Mouse (Mus musculus) heart, postnatal 0 days (tissue): ENCODE data around the gene Cwc25. TPM values are rescaled to one million over a fixed set of nuclear protein-coding genes. Genes with fewer than 3 reads are reported as not detected.

Source experiments
- ATAC-seq: fragments of 200-750 bp; cut with Nextera tagmentation; 2 replicates; pipeline ENCODE4 v1.8.0; 2017; ENCODE audit warnings: low read depth, moderate number of reproducible peaks, moderate library complexity; ENCODE audit not compliant: insufficient read depth
- DNase-seq: peaks from one replicate; pipeline ENCODE4 v3.0.0-alpha.2; 2016; ENCODE audit warnings: low spot score
- H3K27ac ChIP-seq: fragments of 300-500 bp; sonication (generic); 2 replicates; pipeline ENCODE4 v1.5.1; 2014; ENCODE audit warnings: low read depth, mild to moderate bottlenecking
- H3K27me3 ChIP-seq: fragments of 300-500 bp; sonication (generic); 2 replicates; pipeline ENCODE4 v1.6.1; 2014; ENCODE audit warnings: low read length, mixed read lengths; ENCODE audit not compliant: control insufficient read depth, insufficient read depth
- H3K36me3 ChIP-seq: fragments of 300-500 bp; sonication (generic); replicated peaks from 2 replicates; pipeline ENCODE4 v1.6.1; 2014; ENCODE audit warnings: low read length, mixed read lengths; ENCODE audit not compliant: control insufficient read depth, insufficient read depth
- H3K4me1 ChIP-seq: fragments of 300-500 bp; sonication (generic); 2 replicates; pipeline ENCODE4 v1.6.1; 2014; ENCODE audit warnings: antibody characterized with exemption; ENCODE audit not compliant: control insufficient read depth, insufficient read depth
- H3K4me2 ChIP-seq: fragments of 300-500 bp; sonication (generic); 2 replicates; pipeline ENCODE4 v1.6.1; 2014; ENCODE audit warnings: low read depth, mild to moderate bottlenecking, low read length, moderate library complexity
- H3K4me3 ChIP-seq: fragments of 300-500 bp; sonication (generic); 2 replicates; pipeline ENCODE4 v1.5.1; 2014; ENCODE audit warnings: low read depth, low read length
- H3K9ac ChIP-seq: fragments of 300-500 bp; sonication (generic); replicated peaks from 2 replicates; pipeline ENCODE4 v1.6.1; 2014; ENCODE audit warnings: low read depth, low read length, mixed read lengths
- H3K9me3 ChIP-seq: fragments of 300-500 bp; sonication (generic); replicated peaks from 2 replicates; pipeline ENCODE4 v1.6.1; 2016; ENCODE audit warnings: low read length; ENCODE audit not compliant: control insufficient read depth
- CTCF ChIP-seq: IDR thresholded peaks from 2 replicates; pipeline ENCODE4 v1.5.1; 2016; ENCODE audit warnings: antibody characterized with exemption, control low read depth, low read depth
- EP300 ChIP-seq: IDR thresholded peaks from 2 replicates; pipeline ENCODE4 v1.6.1; 2016; ENCODE audit warnings: antibody characterized with exemption, low read depth
- WGBS: fragments of 180-500 bp; shearing (Covaris S2); extraction: QIAGEN DNeasy Blood & Tissue Kit; methylation state at CpG from one replicate; pipeline ENCODE4 v1.1.7; 2014; 5-methylcytosine and 5-hydroxymethylcytosine counted together
- polyA plus RNA-seq: library from polyadenylated mRNA; unstranded; fragments of >200 nt; fragmentation: Nextera tagmentation; extraction: Ambion mirVana; gene quantifications from 2 replicates; pipeline ENCODE4 v1.2.1, GENCODE M21; 2015
- total RNA-seq: library from RNA; depleted of rRNA; stranded (reverse); fragments of >200 nt; gene quantifications from 2 replicates; pipeline ENCODE4 v1.2.3, GENCODE M21; 2014; ENCODE audit warnings: low replicate concordance

Gene Cwc25
- total and polyA plus RNA-seq, 2 experiments from 2014 or later: 3.2 to 8.2 TPM

GRCm38 (mm10) chr11:97808093-97808492 lies 41.7 kb upstream of the Cwc25 start:
- H3K4me1 ChIP-seq: peaks cover 80% of the 10 kb centered on the region
- H3K27ac ChIP-seq: peak overlapping the region; percentile 58
- DNase-seq (no peak), ATAC-seq (no peak)
- no peak overlapping the region for H3K4me3 ChIP-seq
- H3K9me3 ChIP-seq: no peaks in the 10 kb centered on the region
- WGBS: 40% methylated on average over 2 of the region's 2 CpGs
- no peaks in the 10 kb centered on the region for H3K27me3 ChIP-seq
- TF ChIP-seq EP300: no peak
- TF ChIP-seq CTCF: no peak
- H3K36me3 ChIP-seq: peaks cover 18% of the 10 kb centered on the region
- no peak overlapping the region for H3K4me2 ChIP-seq
- H3K9ac ChIP-seq: no peak overlapping the region

GRCm38 (mm10) chr11:97807626-97808025 lies 41.3 kb upstream of the Cwc25 start:
- H3K27me3 ChIP-seq: no peaks in the 10 kb centered on the region
- 36% methylated on average over 6 of the region's 6 CpGs for WGBS
- ATAC-seq: no peak
- H3K9me3 ChIP-seq: no peaks in the 10 kb centered on the region
- peak overlapping the region; percentile 58 for H3K27ac ChIP-seq
- peaks cover 77% of the 10 kb centered on the region for H3K4me1 ChIP-seq
- H3K4me2 ChIP-seq: no peak overlapping the region
- no peak for DNase-seq
- TF ChIP-seq EP300 (no peak), CTCF (no peak)
- H3K36me3 ChIP-seq: peaks cover 14% of the 10 kb centered on the region
- H3K4me3 ChIP-seq: no peak overlapping the region
- no peak overlapping the region for H3K9ac ChIP-seq

GRCm38 (mm10) chr11:97806613-97806964 lies 40.2 kb upstream of the Cwc25 start:
- peak overlapping the region; percentile 47 for H3K27ac ChIP-seq
- WGBS: 70% methylated on average over 7 of the region's 7 CpGs

DNA sequence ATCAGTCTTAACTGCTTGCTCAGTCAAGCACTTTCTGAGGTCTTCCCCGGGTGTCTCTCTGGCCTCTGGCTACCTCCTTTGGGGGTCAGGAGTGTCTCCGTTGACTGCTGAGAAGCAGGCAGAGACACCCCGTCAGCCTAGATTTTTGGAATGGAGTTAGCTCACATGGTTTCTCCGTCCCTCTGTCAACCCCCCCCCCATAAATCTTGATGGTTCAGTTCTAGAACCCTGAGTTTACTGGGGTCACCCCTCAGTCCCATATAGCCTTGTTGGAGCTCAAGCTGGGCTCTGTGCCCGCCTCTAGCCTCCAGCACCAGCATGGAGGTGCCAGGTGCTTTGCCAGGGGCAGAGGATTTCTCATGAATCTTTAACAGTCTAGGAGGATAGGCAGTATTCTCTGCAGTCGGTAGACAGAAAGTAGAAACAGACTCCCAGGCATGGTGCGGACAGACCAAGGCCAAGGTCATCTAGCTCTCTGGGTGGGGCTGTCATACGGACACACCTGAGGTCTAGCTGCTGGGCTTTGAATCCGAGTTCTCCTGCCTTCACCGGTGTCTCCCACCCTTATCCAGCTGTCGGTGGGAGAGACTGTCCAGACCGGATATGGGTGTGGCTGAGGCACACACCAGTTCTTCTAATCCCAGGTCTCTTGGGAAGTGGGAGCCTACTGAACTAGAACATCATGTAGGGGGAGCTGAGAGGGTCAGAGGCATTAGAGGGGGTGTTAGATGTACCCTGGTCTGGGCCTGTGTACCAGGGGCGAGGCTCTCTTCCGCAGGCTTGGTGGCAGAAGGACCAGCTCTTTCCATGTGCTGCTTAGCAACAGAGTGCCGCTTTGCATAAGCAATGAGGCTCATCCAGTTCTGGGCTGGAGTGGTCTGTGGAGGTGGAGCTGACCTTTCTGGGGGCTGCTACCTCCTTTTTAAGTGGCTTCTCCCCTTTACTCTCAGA lies 39.6 kb upstream of the Cwc25 start:
- H3K4me3 ChIP-seq: no peak overlapping the region
- peaks cover 11% of the 10 kb centered on the region for H3K36me3 ChIP-seq
- no peaks in the 10 kb centered on the region for H3K9me3 ChIP-seq
- peaks cover 80% of the 10 kb centered on the region for H3K4me1 ChIP-seq
- 28% methylated on average over 15 of the region's 15 CpGs for WGBS
- H3K27ac ChIP-seq: peak overlapping the region; percentile 47
- TF ChIP-seq CTCF (no peak), EP300 (no peak)
- no peak for DNase-seq
- ATAC-seq: no peak
- peak overlapping the region; percentile 43 for H3K4me2 ChIP-seq
- H3K27me3 ChIP-seq: no peaks in the 10 kb centered on the region
- no peak overlapping the region for H3K9ac ChIP-seq

More at GRCm38 (mm10) chr11:97806613-97806964, 40.2 kb upstream of the Cwc25 start:
- TF ChIP-seq EP300 (no peak), CTCF (no peak)
- Histone ChIP-seq H3K36me3 (peaks cover 11% of the 10 kb centered on the region), H3K4me1 (peaks cover 78% of the 10 kb centered on the region), H3K4me2 (peak overlapping the region; percentile 43; the same call in 1 of the 2 replicates), H3K4me3 (no peak overlapping the region), H3K9ac (no peak overlapping the region), H3K9me3 (no peaks in the 10 kb centered on the region), H3K27me3 (no peaks in the 10 kb centered on the region)
- DNase-seq: no peak
- no peak for ATAC-seq

- Histone ChIP-seq H3K4me3 (no peak overlapping the region), H3K4me2 (peak overlapping the region; percentile 43), H3K27ac (peak overlapping the region; percentile 47), H3K9me3 (no peaks in the 10 kb centered on the region), H3K27me3 (no peaks in the 10 kb centered on the region), H3K9ac (no peak overlapping the region), H3K4me1 (peaks cover 72% of the 10 kb centered on the region), H3K36me3 (peaks cover 11% of the 10 kb centered on the region; the same call in 1 of the 2 replicates)
- ATAC-seq (peak; percentile 12; the same call in 1 of the 2 replicates), DNase-seq (peak; percentile 64)
- 3% methylated on average over 9 of the region's 9 CpGs for WGBS
- TF ChIP-seq EP300 (no peak), CTCF (no peak)
Observed at GRCm38 (mm10) chr11:97804841-97805661, 38.7 kb upstream of the Cwc25 start.
